Mouse (Mus musculus) erythroblast, embryonic 14.5 days (primary cell): ENCODE results near the gene Acsbg1.

Experiments
- GATA1 ChIP-seq: IDR thresholded peaks from 2 replicates; pipeline ENCODE4 v1.6.1; 2012; ENCODE audit warnings: low read length, inconsistent platforms, mixed read lengths
- TAL1 ChIP-seq: IDR thresholded peaks from 3 replicates; pipeline ENCODE4 v1.6.1; 2012; ENCODE audit warnings: low read length, inconsistent platforms, mixed read lengths

- TF ChIP-seq GATA1 (no peak), TAL1 (no peak)
Measured at GRCm38 (mm10) chr9:54647456-54647855, 14.2 kb downstream of the Acsbg1 start.
